Mouse (Mus musculus) neural tube, embryonic 15.5 days (tissue): Measurements from ENCODE around the gene Thtpa. TPM values are rescaled to one million over a fixed set of nuclear protein-coding genes. Genes with fewer than 3 reads are reported as not detected.

Source experiments
- ATAC-seq: fragments of 200-750 bp; cut with Nextera tagmentation; 2 replicates; pipeline ENCODE4 v1.8.0; 2017; ENCODE audit warnings: mild to moderate bottlenecking, moderate TSS enrichment, moderate library complexity; ENCODE audit not compliant: low FRiP score
- H3K27ac ChIP-seq: fragments of 300-500 bp; sonication (generic); replicated peaks from 2 replicates; pipeline ENCODE4 v1.5.1; 2015; ENCODE audit warnings: mild to moderate bottlenecking, inconsistent platforms
- H3K27me3 ChIP-seq: fragments of 300-500 bp; sonication (generic); replicated peaks from 2 replicates; pipeline ENCODE4 v1.6.1; 2015; ENCODE audit warnings: inconsistent platforms
- H3K36me3 ChIP-seq: fragments of 300-500 bp; sonication (generic); 2 replicates; pipeline ENCODE4 v1.6.1; 2015; ENCODE audit warnings: inconsistent platforms
- H3K4me1 ChIP-seq: fragments of 300-500 bp; sonication (generic); 2 replicates; pipeline ENCODE4 v1.6.1; 2015; ENCODE audit warnings: inconsistent platforms
- H3K4me2 ChIP-seq: fragments of 300-500 bp; sonication (generic); 2 replicates; pipeline ENCODE4 v1.6.1; 2015; ENCODE audit warnings: inconsistent platforms, mild to moderate bottlenecking, moderate library complexity
- H3K4me3 ChIP-seq: fragments of 300-500 bp; sonication (generic); replicated peaks from 2 replicates; pipeline ENCODE4 v1.5.1; 2015; ENCODE audit warnings: mild to moderate bottlenecking, inconsistent platforms
- H3K9ac ChIP-seq: fragments of 300-500 bp; sonication (generic); replicated peaks from 2 replicates; pipeline ENCODE4 v1.6.1; 2015; ENCODE audit warnings: mild to moderate bottlenecking, inconsistent platforms
- H3K9me3 ChIP-seq: fragments of 300-500 bp; sonication (generic); replicated peaks from 2 replicates; pipeline ENCODE4 v1.6.1; 2016; ENCODE audit warnings: inconsistent platforms
- WGBS: fragments of 180-500 bp; shearing (Covaris S2); methylation state at CpG from one replicate; pipeline ENCODE4 v1.1.7; 2015; ENCODE audit warnings: mixed read lengths; 5-methylcytosine and 5-hydroxymethylcytosine counted together
- polyA plus RNA-seq: library from polyadenylated mRNA; unstranded; fragments of >200 nt; fragmentation: Nextera tagmentation; extraction: Ambion mirVana; gene quantifications from 2 replicates; pipeline ENCODE4 v1.2.1, GENCODE M21; 2015

Gene Thtpa
- polyA plus RNA-seq, 1 experiment from 2014 or later, result 31.6 TPM

GRCm38 (mm10) chr14:55095263-55095662 is 679 bp downstream of the Thtpa start:
- no peak for ATAC-seq
- Histone ChIP-seq H3K9ac (peak overlapping the region; percentile 70), H3K4me1 (peaks cover 54% of the 10 kb centered on the region), H3K36me3 (peaks cover 13% of the 10 kb centered on the region; the same call in 1 of the 2 replicates), H3K9me3 (no peaks in the 10 kb centered on the region), H3K4me2 (peak overlapping the region; percentile 78), H3K4me3 (peak overlapping the region; percentile 60), H3K27me3 (no peaks in the 10 kb centered on the region), H3K27ac (peak overlapping the region; percentile 94)
- WGBS, result 53% methylated on average over 9 of the region's 9 CpGs

- ATAC-seq, result no peak
- Histone ChIP-seq H3K4me3 (peak overlapping the region; percentile 60), H3K27me3 (no peaks in the 10 kb centered on the region), H3K36me3 (peaks cover 13% of the 10 kb centered on the region; the same call in 1 of the 2 replicates), H3K9me3 (no peaks in the 10 kb centered on the region), H3K4me1 (peaks cover 50% of the 10 kb centered on the region), H3K27ac (peak overlapping the region; percentile 94), H3K9ac (peak overlapping the region; percentile 70; the same call in 1 of the 2 replicates), H3K4me2 (peak overlapping the region; percentile 78)
- WGBS, result 51% methylated on average over 12 of the region's 12 CpGs
Measured at GRCm38 (mm10) chr14:55095671-55096070, 1.1 kb downstream of the Thtpa start.

- Histone ChIP-seq H3K4me3 (peak overlapping the region; percentile 4; the same call in 1 of the 2 replicates), H3K27me3 (no peaks in the 10 kb centered on the region), H3K4me1 (peaks cover 44% of the 10 kb centered on the region), H3K36me3 (peaks cover 13% of the 10 kb centered on the region; the same call in 1 of the 2 replicates), H3K27ac (peak overlapping the region; percentile 71), H3K9me3 (no peaks in the 10 kb centered on the region), H3K9ac (peak overlapping the region; percentile 32; the same call in 1 of the 2 replicates), H3K4me2 (peak overlapping the region; percentile 36)
- 47% methylated on average over 9 of the region's 9 CpGs for WGBS
- ATAC-seq, result no peak
Measured at GRCm38 (mm10) chr14:55096573-55097087, 2.0 kb downstream of the Thtpa start.

- H3K4me1 ChIP-seq, result peaks cover 41% of the 10 kb centered on the region
- no peaks in the 10 kb centered on the region for H3K9me3 ChIP-seq
- peak overlapping the region; percentile 36 for H3K4me2 ChIP-seq
- 0 out of 2 replicates have a peak overlapping the region, but pooled peaks have one; percentile 4 for H3K4me3 ChIP-seq
- 0 out of 2 replicates have a peak overlapping the region, but pooled peaks have one; percentile 32 for H3K9ac ChIP-seq
- no peak for ATAC-seq
- 69% methylated on average over 10 of the region's 10 CpGs for whole genome bisulfite sequencing
- no peaks in the 10 kb centered on the region for H3K27me3 ChIP-seq
- H3K36me3 ChIP-seq, result peaks cover 13% of the 10 kb centered on the region; the same call in 1 of the 2 replicates
- H3K27ac ChIP-seq, result peak overlapping the region; percentile 71
Measured at GRCm38 (mm10) chr14:55097646-55098045, 3.1 kb downstream of the Thtpa start.

GRCm38 (mm10) chr14:55098067-55098466 is 3.5 kb downstream of the Thtpa start:
- Histone ChIP-seq H3K36me3 (peaks cover 13% of the 10 kb centered on the region; the same call in 1 of the 2 replicates), H3K9ac (no peak overlapping the region), H3K9me3 (no peaks in the 10 kb centered on the region), H3K4me3 (no peak overlapping the region), H3K4me1 (peaks cover 39% of the 10 kb centered on the region), H3K27me3 (no peaks in the 10 kb centered on the region), H3K27ac (peak overlapping the region; percentile 71), H3K4me2 (peak overlapping the region; percentile 36; the same call in 1 of the 2 replicates)
- 62% methylated on average over 4 of the region's 4 CpGs for WGBS
- no peak for ATAC-seq

- no peak overlapping the region for H3K27ac ChIP-seq
- peaks cover 36% of the 10 kb centered on the region for H3K4me1 ChIP-seq
- no peak overlapping the region for H3K4me2 ChIP-seq
- no peaks in the 10 kb centered on the region for H3K9me3 ChIP-seq
- H3K4me3 ChIP-seq, result no peak overlapping the region
- ATAC-seq, result no peak
- no peak overlapping the region for H3K9ac ChIP-seq
- WGBS, result 42% methylated on average over 4 of the region's 4 CpGs
- no peaks in the 10 kb centered on the region for H3K27me3 ChIP-seq
- H3K36me3 ChIP-seq, result peaks cover 13% of the 10 kb centered on the region; the same call in 1 of the 2 replicates
Measured at GRCm38 (mm10) chr14:55101592-55101991, 7.0 kb downstream of the Thtpa start.

- Histone ChIP-seq H3K9ac (0 out of 2 replicates have a peak overlapping the region, but pooled peaks have one; percentile 3), H3K27me3 (no peaks in the 10 kb centered on the region), H3K4me2 (no peak overlapping the region), H3K9me3 (no peaks in the 10 kb centered on the region), H3K36me3 (peaks cover 13% of the 10 kb centered on the region; the same call in 1 of the 2 replicates), H3K4me1 (peaks cover 34% of the 10 kb centered on the region), H3K27ac (no peak overlapping the region), H3K4me3 (no peak overlapping the region)
- 85% methylated on average over 15 of the region's 15 CpGs for WGBS
- no peak for ATAC-seq
Measured at GRCm38 (mm10) chr14:55102253-55102785, 7.7 kb downstream of the Thtpa start.

- 0 out of 2 replicates have a peak overlapping the region, but pooled peaks have one; percentile 14 for H3K9ac ChIP-seq
- no peak overlapping the region for H3K4me2 ChIP-seq
- 88% methylated on average over 18 of the region's 18 CpGs for WGBS
- peaks cover under 1% of the 10 kb centered on the region; the same call in 1 of the 2 replicates for H3K36me3 ChIP-seq
- H3K4me3 ChIP-seq, result no peak overlapping the region
- no peak for ATAC-seq
- H3K27me3 ChIP-seq, result no peaks in the 10 kb centered on the region
- H3K9me3 ChIP-seq, result no peaks in the 10 kb centered on the region
- peaks cover 41% of the 10 kb centered on the region for H3K4me1 ChIP-seq
- no peak overlapping the region for H3K27ac ChIP-seq
Measured at GRCm38 (mm10) chr14:55104365-55104764, 9.8 kb downstream of the Thtpa start.

- ATAC-seq, result no peak; the same call in 1 of the 2 replicates
- H3K9ac ChIP-seq, result peak overlapping the region; percentile 78
- H3K36me3 ChIP-seq, result no peaks in the 10 kb centered on the region; the same call in 1 of the 2 replicates
- peak overlapping the region; percentile 85 for H3K27ac ChIP-seq
- H3K4me2 ChIP-seq, result peak overlapping the region; percentile 96
- peak overlapping the region; percentile 47 for H3K4me3 ChIP-seq
- H3K27me3 ChIP-seq, result no peaks in the 10 kb centered on the region
- H3K4me1 ChIP-seq, result peaks cover 51% of the 10 kb centered on the region
- 5% methylated on average over 7 of the region's 7 CpGs for WGBS
- H3K9me3 ChIP-seq, result no peaks in the 10 kb centered on the region
Measured at GRCm38 (mm10) chr14:55105386-55105785, 10.8 kb downstream of the Thtpa start.

- no peaks in the 10 kb centered on the region for H3K27me3 ChIP-seq
- H3K4me2 ChIP-seq, result peak within 1 kb of the TSS; percentile 96
- H3K36me3 ChIP-seq, result no peaks in the 10 kb centered on the region; the same call in 1 of the 2 replicates
- peak within 1 kb of the TSS; percentile 47 for H3K4me3 ChIP-seq
- 1% methylated on average over 39 of the region's 39 CpGs for WGBS
- H3K4me1 ChIP-seq, result peaks cover 55% of the 10 kb centered on the region
- peak within 1 kb of the TSS; percentile 85 for H3K27ac ChIP-seq
- H3K9ac ChIP-seq, result peak within 1 kb of the TSS; percentile 78
- ATAC-seq, result peak; percentile 78
- H3K9me3 ChIP-seq, result no peaks in the 10 kb centered on the region
Measured at GRCm38 (mm10) chr14:55105836-55106809, 11.5 kb downstream of the Thtpa start, which contains the start of gene Ap1g2. Gene Ap1g2, minus strand, starts transcription at chr14:55106593.

- Histone ChIP-seq H3K4me2 (no peak overlapping the region), H3K9me3 (no peaks in the 10 kb centered on the region), H3K27me3 (no peaks in the 10 kb centered on the region), H3K4me3 (no peak overlapping the region), H3K27ac (peak overlapping the region; percentile 23; the same call in 1 of the 2 replicates), H3K36me3 (no peaks in the 10 kb centered on the region; the same call in 1 of the 2 replicates), H3K9ac (no peak overlapping the region; the same call in 1 of the 2 replicates), H3K4me1 (peaks cover 63% of the 10 kb centered on the region)
- no peak for ATAC-seq
- WGBS, result 81% methylated on average over 8 of the region's 8 CpGs
Measured at GRCm38 (mm10) chr14:55106990-55107389, 12.4 kb downstream of the Thtpa start.
